Comparison of ENCODE assay signal across 8 mouse cellular contexts in genomic region chr2:160884830-160885229, GRCm38 (mm10). TPM values are rescaled to one million over a fixed set of nuclear protein-coding genes. Genes with fewer than 3 reads are reported as not detected.
A peak's percentile ranks its signal among the peaks of the same experiment; 100 is the strongest.
DNase-seq lines count a peak whose midpoint lies in the region; TF ChIP-seq lines count a peak whose summit lies in the region.

No protein-coding gene starts in this region.

- peaks cover 24% of the 10 kb centered on the region for H3K4me1 ChIP-seq in heart, embryonic 10.5 days
- H3K4me1 ChIP-seq in small intestine, adult 2 months (ENCODE audit: control insufficient read depth, insufficient read depth, insufficient read length, low read length), result peaks cover 4% of the 10 kb centered on the region; the same call in 1 of the 2 replicates

- no peak overlapping the region for H3K4me3 ChIP-seq in heart, embryonic 10.5 days
- no peak overlapping the region for H3K4me3 ChIP-seq in small intestine, adult 2 months (ENCODE audit: low read depth, low read length)

- intact Hi-C loops in heart, postnatal 10 days (cut with DNase I), result loop anchor here (2.0 to 5.0 kb wide), 3 partner anchors 78 to 168 kb away; no protein-coding TSS in a partner anchor

- TF ChIP-seq POLR2A in brain, embryonic 14.5 days (IDR thresholded peaks at IDR 0.05; ENCODE audit: borderline replicate concordance, extremely low read depth, insufficient read depth, insufficient read length, poor library complexity, severe bottlenecking), result no peak
- TF ChIP-seq POLR2A in small intestine, adult 2 months (IDR thresholded peaks at IDR 0.05; ENCODE audit: low read depth, low read length), result no peak

- H3K27ac ChIP-seq in heart, embryonic 10.5 days, result no peak overlapping the region
- H3K27ac ChIP-seq in small intestine, adult 2 months (ENCODE audit: insufficient read depth, low read depth, low read length), result no peak overlapping the region

- peak; percentile 68 for TF ChIP-seq CTCF in brain, embryonic 14.5 days (IDR thresholded peaks at IDR 0.05; ENCODE audit: borderline replicate concordance, extremely low read depth, insufficient read depth, insufficient read length)
- TF ChIP-seq CTCF in small intestine, adult 2 months (IDR thresholded peaks at IDR 0.05; ENCODE audit: extremely low read depth, insufficient read length, insufficient replicate concordance, low read depth, low read length), result peak; percentile 70; the same call in 1 of the 2 replicates

- peaks cover 7% of the 10 kb centered on the region for H3K27me3 ChIP-seq in heart, embryonic 10.5 days (ENCODE audit: insufficient read depth, poor library complexity, severe bottlenecking)
- no peaks in the 10 kb centered on the region for H3K27me3 ChIP-seq in small intestine, adult 2 months (ENCODE audit: control insufficient read depth, insufficient read depth, low read length)

- no peaks in the 10 kb centered on the region for H3K9me3 ChIP-seq in heart, embryonic 10.5 days

- 11% methylated on average over 2 of the region's 2 CpGs for WGBS in heart, embryonic 10.5 days
- 36% methylated on average over 2 of the region's 2 CpGs for WGBS in small intestine, adult 2 months

- no peaks in the 10 kb centered on the region for H3K36me3 ChIP-seq in heart, embryonic 10.5 days
- no peaks in the 10 kb centered on the region for H3K36me3 ChIP-seq in small intestine, adult 2 months (ENCODE audit: control insufficient read depth, insufficient read depth, low read length)

- peak; percentile 45 to 68 for DNase-seq in heart, postnatal 10 days
- no peak for DNase-seq in heart, embryonic 10.5 days (ENCODE audit: low spot score)
- DNase-seq in urinary bladder, postnatal 14 days (ENCODE audit: low spot score), result peak; percentile 44
- DNase-seq in urinary bladder, adult 18-20 months (ENCODE audit: low spot score in 2 of 2), result no peak
- DNase-seq in brain, embryonic 14.5 days (ENCODE audit: low read depth), result peak; percentile 61
- peak; percentile 73 to 80 for DNase-seq in kidney, postnatal 25 days
- no peak for DNase-seq in urinary bladder, postnatal 4 days (ENCODE audit: low spot score in 2 of 2)

RNA-seq across cellular contexts. Expression of gene Lpin3, which starts 4.4 kb away (rescaled TPM):
- total RNA-seq in heart, postnatal 10 days (2021), result 1 to 10 TPM; 2.3 to 5.1 TPM
- polyA plus RNA-seq in heart, embryonic 10.5 days (2016; fragmentation: Nextera tagmentation; extraction: Ambion mirVana), result 1.9 and 2.4 TPM in 2 replicates
- 0.33 and 0.48 TPM in 2 replicates for polyA plus RNA-seq in brain, embryonic 14.5 days (2012; rRNA removed)
- polyA plus RNA-seq in small intestine, adult 2 months (2012; rRNA removed), result 20.7 and 48.0 TPM in 2 replicates

RNA-seq across cellular contexts. Expression of gene Zhx3, which starts 12.0 kb away (rescaled TPM):
- total RNA-seq in heart, postnatal 10 days (2021), result 10 to 100 TPM; 39.1 to 56.8 TPM
- polyA plus RNA-seq in heart, embryonic 10.5 days (2016; fragmentation: Nextera tagmentation; extraction: Ambion mirVana), result 5.9 and 6.1 TPM in 2 replicates
- polyA plus RNA-seq in brain, embryonic 14.5 days (2012; rRNA removed), result 6.5 and 14.5 TPM in 2 replicates
- 3.3 and 6.2 TPM in 2 replicates for polyA plus RNA-seq in small intestine, adult 2 months (2012; rRNA removed)

RNA-seq across cellular contexts. Expression of gene Emilin3, which starts 27.3 kb away (rescaled TPM):
- total RNA-seq in heart, postnatal 10 days (2021), result 10 to 100 TPM; 13.0 to 14.5 TPM
- 1.2 and 2.5 TPM in 2 replicates for polyA plus RNA-seq in heart, embryonic 10.5 days (2016; fragmentation: Nextera tagmentation; extraction: Ambion mirVana)
- polyA plus RNA-seq in brain, embryonic 14.5 days (2012; rRNA removed), result 3.9 and 5.0 TPM in 2 replicates
- 0.15 and 0.43 TPM in 2 replicates for polyA plus RNA-seq in small intestine, adult 2 months (2012; rRNA removed)

Comparison
In these comparisons a context has a peak if more than half of its experiments do, and no peak if none do; other contexts are left out.
1. DNase-seq: peak in heart, postnatal 10 days (2 of 2), urinary bladder, postnatal 14 days (single experiment), brain, embryonic 14.5 days (single experiment) and kidney, postnatal 25 days (2 of 2); none in heart, embryonic 10.5 days (single experiment), urinary bladder, adult 18-20 months (0 of 2) and urinary bladder, postnatal 4 days (0 of 2).